Mouse (Mus musculus): ENCODE results near the gene Cgas.

- TF ChIP-seq CTCF (IDR thresholded peaks at IDR 0.05; ENCODE audit: extremely low read depth, insufficient read depth, insufficient read length, insufficient replicate concordance), result no peak
- TF ChIP-seq POLR2A (IDR thresholded peaks at IDR 0.05; ENCODE audit: low read depth, low read length), result no peak
Measured at GRCm38 (mm10) chr9:78465725-78466124, 22.7 kb upstream of the Cgas start.

All from spleen, adult 2 months (tissue).